Mouse (Mus musculus): ENCODE data around the gene Pde11a. TPM values are rescaled to one million over a fixed set of nuclear protein-coding genes. Genes with fewer than 3 reads are reported as not detected.

Pde11a gene
- 0.54 and 0.76 TPM in 2 replicates for polyA plus RNA-seq (2012; rRNA removed)

DNA sequence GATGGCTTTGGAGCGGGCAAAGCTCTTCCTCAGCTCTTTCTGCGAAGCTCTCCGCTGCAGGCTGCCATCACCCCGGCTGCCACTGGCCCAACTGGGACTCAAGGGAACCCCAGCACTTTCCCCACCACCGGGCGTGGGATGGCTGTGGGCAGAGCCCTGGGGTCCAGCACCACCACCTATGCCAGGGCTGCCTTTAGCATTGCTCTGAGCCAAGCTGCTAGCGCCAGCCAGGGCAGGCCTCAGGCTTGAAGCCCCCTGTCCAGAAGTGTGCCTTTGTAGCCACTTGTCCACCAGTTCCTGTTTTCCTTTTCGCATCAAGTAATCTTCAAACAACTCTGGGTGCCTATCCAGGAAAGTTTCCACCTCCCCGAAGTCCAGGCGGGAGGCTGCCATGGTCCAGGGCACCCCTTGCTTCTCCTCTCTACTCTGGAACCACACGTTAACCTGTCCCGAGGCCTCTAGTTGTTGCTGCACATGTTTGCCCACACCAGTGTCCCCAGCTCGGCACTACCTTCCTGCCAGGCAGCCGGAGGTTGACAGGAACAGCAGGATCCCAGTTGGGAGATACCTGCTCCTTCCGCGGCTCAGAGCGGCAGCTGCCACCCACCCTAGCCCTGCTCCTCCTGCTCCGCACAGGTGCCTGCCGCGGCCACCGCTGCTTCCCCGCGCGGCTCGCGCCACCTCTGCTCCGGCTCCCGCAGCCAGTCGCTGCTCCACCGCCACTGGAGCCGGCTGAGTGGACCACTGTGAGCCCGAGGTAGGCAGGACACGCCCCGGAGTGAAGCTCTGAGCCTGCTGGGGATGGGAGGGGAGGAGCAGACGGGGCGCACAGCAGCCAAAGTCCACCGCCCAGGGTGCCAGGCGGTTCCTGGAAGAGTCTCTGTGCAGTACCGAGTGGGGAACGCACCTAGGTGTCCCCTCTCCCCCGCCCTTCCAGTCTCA lies at the start of gene Pde11a:
Gene Pde11a (minus strand): TSS at position 560 of the 942 bp plus-strand sequence.

DNA sequence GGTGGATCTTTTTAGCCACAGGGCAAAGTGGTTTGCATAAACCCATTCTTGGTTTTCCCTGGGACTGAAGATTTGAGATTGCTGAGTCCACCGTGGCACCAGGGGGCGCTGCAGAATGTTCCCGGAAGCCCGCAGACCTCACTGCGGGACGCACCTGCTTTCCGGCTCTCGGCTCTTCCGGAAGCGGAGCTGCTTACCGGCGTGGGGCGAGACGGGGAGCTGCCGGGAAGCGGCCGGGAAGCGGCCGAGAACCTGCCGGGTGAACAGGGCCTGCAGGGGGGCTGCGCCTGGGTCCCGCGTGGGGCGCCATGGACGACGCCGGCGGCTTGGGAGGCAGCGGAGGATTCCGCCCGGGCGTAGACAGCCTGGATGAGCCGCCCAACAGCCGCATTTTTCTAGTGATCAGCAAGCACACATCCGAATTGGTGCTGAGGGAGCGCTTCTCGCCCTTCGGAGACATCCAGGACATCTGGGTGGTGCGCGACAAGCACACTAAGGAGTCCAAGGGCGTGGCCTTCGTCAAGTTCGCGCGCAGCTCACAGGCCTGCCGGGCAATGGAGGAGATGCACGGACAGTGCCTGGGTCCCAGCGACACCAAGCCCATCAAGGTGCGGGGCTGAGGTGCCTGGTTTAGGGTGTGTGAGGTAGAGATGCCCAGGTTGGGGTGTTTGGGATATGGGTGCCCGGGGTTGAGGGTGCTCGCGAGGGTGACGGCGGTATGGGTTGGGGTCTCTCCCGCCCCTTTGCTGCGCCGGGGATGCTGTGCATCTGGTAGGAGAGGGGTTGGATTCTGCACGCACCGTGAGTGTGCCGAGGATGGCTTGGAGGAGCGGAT lies 31.5 kb upstream of the Pde11a start, which contains the start of gene Rbm45:
Gene Rbm45 (plus strand): TSS at position 164 of the 835 bp plus-strand sequence.

DNA sequence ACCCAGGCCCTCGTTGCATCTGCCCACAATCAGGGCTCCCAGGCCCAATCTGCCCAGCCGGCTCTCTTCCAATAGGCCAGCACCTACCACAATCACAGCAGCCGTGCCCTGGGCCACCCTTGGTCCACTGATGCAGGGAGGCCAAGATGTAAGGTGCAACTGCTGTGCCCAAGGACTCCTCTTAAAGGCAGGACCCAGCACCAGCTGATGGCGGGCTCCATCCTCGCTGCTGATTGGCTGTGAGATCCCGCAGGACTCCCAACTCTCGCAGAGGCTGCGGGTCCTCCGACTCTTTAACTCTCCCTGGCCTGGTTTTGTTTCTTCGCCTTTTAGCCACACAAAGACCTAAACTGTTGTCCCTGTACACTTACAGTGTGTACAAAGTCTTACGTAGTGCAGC lies 21.7 kb upstream of the Pde11a start, which contains the start of gene Cyct:
Gene Cyct (minus strand): TSS at position 225 of the 400 bp plus-strand sequence.

DNA sequence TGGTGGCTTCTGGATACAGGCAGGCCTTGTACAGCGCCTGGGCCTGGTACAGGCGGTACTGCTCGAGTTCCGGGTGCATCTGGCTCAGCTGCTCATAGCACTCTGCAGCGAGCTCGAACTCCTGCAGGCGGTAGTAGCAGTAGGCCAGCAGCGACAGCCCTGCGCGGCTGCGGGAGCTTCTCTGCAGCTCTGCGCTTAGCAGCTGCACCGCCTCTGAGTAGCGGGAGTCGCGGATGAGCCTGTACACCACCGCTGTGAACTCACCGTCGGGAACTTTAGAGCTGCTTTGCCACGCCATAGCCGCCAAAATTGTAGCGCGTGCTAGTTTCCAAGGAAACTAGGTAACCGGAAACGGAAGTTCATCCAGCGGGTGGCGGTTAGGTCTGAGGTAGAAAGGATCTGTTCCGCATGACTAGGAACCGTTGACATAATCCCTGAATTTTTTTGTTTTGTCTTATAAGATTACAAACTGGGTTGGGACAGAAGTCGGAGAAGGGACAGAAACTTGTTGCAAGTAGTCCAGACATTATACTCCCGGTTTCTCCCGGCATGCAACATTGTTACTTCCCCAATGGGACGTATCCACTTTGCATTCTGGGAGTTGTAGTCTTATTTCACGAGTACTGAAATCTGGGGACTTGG lies 357.0 kb downstream of the Pde11a start, which contains the start of gene Ttc30a1:
Gene Ttc30a1 (minus strand): TSS at position 528 of the 642 bp plus-strand sequence.

DNA sequence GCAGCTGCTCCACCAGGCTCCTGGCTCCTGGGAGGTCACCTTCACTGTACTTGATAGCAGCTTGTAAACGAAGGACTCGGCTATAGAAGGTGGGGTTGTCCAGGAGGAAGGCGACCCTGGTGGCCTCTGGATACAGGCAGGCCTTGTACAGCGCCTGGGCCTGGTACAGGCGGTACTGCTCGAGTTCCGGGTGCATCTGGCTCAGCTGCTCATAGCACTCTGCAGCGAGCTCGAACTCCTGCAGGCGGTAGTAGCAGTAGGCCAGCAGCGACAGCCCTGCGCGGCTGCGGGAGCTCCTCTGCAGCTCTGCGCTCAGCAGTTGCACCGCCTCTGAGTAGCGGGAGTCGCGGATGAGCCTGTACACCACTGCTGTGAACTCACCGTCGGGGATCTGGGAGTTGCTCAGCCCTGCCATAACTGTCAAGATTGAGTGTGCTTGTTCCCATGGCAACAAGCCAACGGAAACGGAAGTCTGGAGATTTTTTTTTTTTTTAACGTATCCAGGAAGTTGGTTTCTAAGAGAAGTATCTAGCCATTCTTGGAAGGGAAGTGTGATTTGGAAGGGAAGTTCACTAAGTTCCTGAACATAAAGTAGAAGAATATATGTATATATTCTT lies 360.7 kb downstream of the Pde11a start, which contains the start of gene Ttc30a2:
Gene Ttc30a2 (minus strand): TSS at position 419 of the 617 bp plus-strand sequence.

Other genes starting within 250 kb of the Pde11a start
- gene Cyct, start 21.7 kb upstream of the Pde11a start, polyA plus RNA-seq (2012; rRNA removed): 0.13 TPM in 1 of 2 replicates, not detected in the other
- 39.5 and 43.3 TPM in 2 replicates for gene Rbm45, start 31.2 kb upstream of the Pde11a start, polyA plus RNA-seq (2012; rRNA removed)
- 14.3 and 14.6 TPM in 2 replicates for gene Osbpl6, start 67.7 kb upstream of the Pde11a start, polyA plus RNA-seq (2012; rRNA removed)